Mouse (Mus musculus): Measurements from ENCODE around the gene Fam25c. TPM values are rescaled to one million over a fixed set of nuclear protein-coding genes. Genes with fewer than 3 reads are reported as not detected.
"Not testable (repeated sequence)": the region's sequence is repeated elsewhere in the genome, so short reads cannot be mapped to it uniquely, and the experiment has no call there.

The Fam25c gene
- total RNA-seq, 2 experiments from 2014 or later: not detected

DNA sequence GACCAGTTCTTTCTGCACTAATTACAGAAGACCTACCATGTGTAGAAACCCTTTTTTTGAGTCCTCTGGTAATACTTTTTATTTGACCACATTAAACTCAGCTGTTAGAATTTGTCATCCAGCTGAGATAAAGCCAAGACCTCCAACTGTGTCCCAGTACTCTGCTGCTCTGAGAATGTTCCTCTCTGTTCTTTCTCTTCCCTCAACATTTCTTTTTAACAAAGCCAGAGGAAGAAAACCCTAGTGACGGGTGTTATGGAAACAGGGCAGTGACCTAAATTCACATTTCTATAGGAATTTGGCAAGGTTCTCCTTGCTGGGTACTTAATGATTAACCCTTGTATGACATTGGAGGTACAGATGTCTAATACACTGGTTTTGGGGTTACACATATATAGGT is 15.8 kb downstream of the Fam25c start:
- intact Hi-C loops (cut with DNase I): no loop called here
- no peak for DNase-seq

DNA sequence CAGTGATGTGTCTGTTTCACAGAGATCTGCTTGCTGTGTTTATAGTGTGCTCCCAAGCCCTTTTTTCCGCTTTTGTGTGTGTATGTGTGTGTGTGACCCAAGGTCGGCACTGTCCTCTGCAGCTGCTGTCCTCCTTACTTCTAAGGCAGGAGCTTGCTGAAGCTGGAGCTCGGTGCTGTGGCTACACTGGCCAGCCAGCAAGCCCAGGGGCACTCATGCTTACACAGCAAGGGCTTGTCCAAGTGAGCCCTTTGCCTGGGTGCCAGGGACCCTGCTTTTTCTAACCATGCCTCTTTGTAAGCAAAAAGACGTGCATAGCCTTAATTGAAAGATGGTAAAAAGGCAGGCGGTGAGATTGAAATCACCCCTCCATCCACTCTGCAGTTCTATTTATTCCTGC is 22.8 kb downstream of the Fam25c start:
- intact Hi-C loops (cut with DNase I): no loop called here
- DNase-seq: no peak

DNA sequence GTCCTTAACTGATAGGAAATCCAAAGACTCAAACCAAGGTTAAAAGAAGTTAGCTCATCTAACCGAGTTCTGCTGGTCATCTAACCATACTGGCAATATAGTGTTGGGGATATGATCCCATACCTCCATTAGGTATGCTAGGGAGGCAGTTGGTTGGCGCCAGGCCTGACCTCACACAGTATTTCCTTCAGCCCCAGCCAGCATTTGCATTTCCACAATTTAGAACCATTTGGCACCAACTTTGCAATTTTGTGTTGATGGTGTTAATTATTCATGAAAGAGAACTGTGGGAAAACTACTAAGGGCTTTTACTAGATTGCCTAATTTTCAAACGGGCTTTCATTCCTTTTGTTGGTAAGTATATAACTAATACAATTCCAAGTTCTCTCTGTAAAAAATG is 23.3 kb downstream of the Fam25c start:
- no peak for DNase-seq
- intact Hi-C loops (cut with DNase I): no loop called here

DNA sequence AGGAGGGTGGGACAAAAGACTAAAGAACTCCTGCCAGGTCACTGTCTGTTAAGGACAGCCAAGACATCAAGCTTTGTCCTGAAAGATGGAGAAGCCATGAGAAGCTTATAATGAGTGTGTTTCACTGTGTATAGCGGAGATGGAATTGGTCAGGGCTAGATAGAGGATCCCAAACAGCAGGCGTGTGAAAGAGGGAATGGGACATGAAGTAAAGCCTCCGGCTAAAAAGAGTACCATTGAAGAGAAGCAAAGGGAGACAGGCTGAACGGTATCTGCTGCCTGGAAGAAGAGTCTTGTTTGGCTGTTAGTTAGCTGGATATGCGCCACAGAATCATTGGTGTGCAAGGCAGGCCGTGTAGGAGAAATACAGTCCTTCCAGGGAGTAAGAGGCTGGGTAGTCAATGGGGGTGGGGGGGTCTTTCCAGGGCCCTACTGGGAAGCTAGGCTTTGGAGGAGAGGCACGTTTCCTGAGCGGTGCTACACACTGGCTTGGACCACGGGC is 24.5 kb downstream of the Fam25c start:
- intact Hi-C loops (cut with DNase I): no loop called here
- no peak for DNase-seq

DNA sequence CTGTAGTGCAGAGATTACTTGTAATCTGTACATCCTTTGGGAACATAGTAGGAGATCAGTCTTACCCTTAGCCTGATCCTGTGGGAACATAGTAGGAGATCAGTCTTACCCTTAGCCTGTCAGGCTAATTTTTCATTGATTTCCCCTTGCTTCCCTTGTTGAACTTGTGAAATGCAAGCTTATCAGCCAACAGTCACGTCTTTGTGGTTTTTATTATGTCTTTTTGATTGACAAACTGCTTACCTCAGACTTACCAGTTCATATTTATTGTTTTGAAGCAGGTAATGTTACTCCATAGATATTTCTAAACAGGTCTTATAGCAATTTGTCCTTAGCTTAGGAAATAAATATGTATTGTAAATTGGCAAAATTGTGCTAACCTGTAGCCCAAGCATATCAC is 27.6 kb downstream of the Fam25c start:
- intact Hi-C loops (cut with DNase I): no loop called here

DNA sequence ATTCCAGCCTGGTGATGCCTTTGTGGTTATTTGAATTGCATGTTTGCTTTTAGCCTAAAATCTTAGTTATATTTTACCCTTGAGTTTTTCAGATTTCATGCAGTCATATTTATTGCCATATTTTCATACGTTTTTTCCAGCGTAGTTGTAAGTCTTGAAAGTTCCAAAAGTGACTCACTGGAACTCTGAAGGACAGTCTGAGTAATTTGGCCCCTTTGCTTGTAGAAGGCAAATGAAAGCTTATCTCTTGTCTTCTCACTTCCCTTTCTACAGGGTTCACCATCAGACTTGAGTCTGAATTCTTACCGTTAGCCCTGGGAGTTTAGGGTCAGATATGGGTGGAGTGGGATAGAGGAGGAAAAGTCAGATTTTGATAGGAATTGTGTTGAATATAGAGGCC is 28.6 kb downstream of the Fam25c start:
- DNase-seq: no peak
- intact Hi-C loops (cut with DNase I): no loop called here

More for the DNA sequence above, 27.6 kb downstream of the Fam25c start:
- no peak for DNase-seq

DNA sequence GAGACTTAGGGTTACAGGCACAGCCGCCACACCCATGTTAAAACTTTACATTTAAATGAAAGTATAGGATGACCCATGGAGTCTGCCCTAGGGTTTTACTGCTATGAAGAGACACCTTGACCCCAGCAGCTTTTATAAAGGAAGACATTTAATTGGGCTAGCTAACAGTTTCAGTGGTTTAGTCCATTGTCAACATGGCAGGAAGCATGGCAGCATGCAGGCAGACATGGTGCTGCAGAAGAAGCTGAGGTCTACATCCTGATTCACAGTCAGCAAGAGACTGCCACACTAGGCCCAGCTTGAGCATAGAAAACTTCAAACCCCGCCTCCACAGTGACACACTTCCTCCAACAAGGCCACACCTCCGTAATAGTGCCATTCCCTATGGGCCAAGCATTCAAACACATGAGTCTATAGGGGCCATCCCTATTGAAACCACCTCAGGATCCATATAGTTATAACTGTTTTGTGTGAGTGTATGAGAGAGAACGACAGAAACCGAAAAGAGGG is 31.6 kb downstream of the Fam25c start:
- DNase-seq: no peak
- intact Hi-C loops (cut with DNase I): no loop called here

DNA sequence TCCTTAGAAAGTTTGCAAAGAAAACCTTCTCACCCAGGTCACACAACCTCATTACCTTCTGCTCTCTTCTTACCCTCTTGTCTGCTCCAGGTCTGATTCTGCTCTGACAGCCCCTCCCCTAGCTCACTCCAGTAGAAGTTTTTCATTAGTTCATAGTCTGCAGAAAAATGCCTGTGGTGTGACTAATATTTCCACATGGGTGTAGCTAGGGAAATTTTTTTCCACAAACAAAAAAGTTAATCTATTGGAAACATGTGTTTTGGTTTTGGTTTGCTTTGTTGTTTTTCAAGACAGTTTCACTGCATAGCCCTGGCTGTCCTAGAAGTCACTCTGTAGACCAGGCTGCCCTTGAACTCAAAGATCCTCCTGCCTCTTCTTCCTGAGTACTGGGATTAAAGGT is 37.1 kb downstream of the Fam25c start:
- DNase-seq: no peak
- intact Hi-C loops (cut with DNase I): no loop called here

DNA sequence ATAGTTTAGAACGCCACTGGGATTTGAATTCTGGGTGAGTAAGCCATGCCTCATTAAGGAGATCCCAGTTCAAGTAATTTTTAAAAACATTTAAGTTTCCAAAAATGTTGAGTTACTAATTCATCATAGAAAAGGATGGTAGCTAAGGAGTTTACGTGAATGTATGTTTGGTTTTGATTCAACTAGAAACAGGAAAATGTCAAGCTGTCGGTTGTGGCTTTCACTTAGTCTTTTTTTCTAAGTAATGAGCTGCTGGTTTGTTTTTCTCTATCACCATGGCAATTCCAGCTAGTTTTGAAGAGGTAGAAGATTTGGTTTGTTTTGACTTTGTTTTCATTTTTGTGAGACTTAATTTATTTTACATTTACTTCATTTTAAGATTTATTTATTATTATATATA is 37.8 kb downstream of the Fam25c start:
- intact Hi-C loops (cut with DNase I): no loop called here
- no peak for DNase-seq

DNA sequence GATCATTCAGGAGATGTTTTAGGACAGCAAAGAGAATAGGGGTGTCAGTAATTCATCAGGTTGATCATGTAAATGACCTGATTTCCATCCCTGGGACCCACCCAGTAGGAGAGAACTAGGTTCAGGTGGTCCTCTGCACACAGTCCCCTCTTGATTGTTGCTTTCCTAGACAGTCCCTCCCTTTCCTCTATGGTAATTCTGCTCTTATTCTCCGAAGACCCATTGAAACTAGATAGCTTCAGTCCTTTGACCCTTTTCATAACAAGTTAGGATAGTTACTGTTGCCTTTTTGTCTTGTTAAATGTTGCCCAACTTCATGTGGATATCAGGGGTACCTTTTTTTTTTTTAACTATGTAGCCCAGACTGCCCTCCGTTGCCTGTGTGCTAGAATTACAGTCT is 38.9 kb downstream of the Fam25c start:
- no peak for DNase-seq
- intact Hi-C loops (cut with DNase I): no loop called here

DNA sequence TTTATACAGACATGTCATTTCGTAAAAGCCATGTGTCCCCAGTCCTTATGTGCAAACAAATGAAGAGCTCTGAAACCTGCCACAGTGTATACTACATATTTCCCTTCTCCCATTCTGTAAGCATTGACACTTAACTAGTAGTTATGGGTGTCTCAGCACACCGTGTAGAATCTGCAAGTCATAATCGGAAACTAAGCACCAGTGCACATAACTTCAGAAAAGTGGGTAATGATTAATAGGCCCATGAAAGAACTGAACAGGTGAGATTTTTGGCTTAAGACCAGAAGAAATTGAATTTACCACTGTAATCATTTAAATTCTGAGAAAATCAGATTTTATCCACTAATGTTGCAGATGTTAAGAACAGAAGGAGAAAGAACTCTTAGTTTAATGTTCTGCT is 40.4 kb downstream of the Fam25c start:
- intact Hi-C loops (cut with DNase I): loop anchor here (5.0 kb wide), 2 partner anchors 42 to 48 kb away; no protein-coding TSS in a partner anchor
- DNase-seq: no peak

DNA sequence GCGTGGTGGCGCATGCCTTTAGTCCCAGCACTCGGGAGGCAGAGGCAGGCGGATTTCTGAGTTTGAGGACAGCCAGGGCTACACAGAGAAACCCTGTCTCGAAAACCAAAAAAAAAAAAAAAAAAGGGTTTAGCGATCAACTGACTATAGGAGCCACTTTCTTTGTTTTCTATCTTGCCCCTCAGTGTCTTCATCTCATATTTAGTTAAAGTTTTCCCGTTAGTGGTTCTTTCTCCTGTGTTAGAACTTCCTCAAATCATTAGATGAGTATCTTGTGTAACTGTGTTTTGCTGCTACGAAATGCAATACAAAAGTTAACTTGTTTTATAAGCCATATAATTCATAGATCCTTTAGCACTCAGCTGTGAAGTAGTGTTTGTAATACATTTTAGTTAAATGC is 40.9 kb downstream of the Fam25c start:
- intact Hi-C loops (cut with DNase I): loop anchor here (5.0 kb wide), 2 partner anchors 42 to 48 kb away; no protein-coding TSS in a partner anchor
- not testable (repeated sequence) for DNase-seq

DNA sequence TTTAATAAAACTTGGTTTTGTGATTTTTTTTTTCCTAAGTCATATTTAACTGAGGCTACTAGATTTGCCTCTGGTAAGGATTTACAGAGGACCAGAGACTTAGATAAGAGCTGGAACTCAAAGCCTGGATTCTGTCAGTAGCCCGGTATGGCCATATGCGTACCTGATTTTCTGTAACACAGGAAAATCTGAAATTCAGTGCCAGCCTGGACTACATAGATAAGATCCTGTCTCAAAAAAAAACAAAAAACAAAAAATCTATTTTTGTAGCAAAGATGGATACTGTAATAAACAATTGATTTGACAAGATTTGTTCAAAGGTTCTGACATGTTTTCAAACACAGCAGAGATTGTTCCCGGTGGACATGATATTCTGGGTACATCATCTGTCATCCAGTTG is 41.6 kb downstream of the Fam25c start:
- DNase-seq: no peak
- intact Hi-C loops (cut with DNase I): loop anchor here (5.0 kb wide), 2 partner anchors 41 to 49 kb away; no protein-coding TSS in a partner anchor

DNA sequence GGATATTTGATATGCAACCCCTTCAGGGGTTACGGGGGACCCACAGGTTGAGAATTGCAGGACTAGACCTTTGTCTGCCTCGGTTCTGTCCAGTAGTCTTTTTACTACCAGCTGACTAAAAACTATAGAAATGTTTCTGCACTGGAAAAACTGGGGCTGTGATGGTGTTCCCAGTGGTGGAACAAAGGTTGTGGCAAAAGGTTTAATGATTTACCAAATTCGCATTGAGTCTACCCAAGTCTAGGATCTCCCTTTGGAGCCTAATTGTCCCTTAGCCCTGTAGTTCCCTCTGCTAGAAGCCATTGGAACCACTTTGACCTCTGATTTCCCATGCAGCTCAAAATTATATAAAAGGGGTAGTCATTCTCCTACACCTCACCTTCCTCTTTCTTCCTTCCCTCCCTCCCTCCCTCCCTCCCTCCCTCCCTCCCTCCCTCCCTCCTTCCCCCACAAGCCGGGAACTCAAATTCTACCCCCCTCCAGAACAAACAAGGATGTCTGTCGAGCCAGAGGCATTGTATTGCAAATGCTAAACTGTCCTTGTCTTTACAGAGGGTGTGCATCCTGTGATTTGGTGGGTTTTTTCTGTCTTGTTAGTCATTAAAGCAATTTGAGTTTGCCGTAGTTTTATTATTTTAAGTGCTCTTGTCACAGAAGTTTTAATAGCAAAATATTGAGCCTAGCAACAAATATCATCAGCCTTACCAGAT is 42.7 kb downstream of the Fam25c start:
- no peak for DNase-seq
- intact Hi-C loops (cut with DNase I): loop anchor here (5.0 kb wide), 2 partner anchors 40 to 50 kb away; no protein-coding TSS in a partner anchor

DNA sequence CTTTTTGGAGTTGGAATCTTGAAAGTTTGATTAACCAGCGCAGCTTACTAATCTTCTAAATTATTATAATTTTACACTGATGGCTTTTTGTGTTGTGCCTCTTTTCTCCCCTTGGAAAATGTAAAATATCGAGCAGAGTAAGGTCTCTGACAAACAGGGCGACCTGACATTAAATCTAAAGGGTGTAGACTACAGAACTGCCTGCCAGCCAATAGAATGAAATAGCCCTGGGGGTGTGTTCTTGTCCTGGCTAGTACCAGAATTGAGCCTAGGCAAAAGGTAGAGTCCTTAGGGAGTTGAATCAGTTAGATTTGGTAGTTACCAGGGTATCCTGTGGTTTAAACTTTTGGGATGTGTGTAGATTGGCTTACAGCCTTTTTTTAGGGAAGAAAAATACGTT is 43.5 kb downstream of the Fam25c start:
- intact Hi-C loops (cut with DNase I): loop anchor here (5.0 kb wide), 2 partner anchors 39 to 51 kb away; no protein-coding TSS in a partner anchor

DNA sequence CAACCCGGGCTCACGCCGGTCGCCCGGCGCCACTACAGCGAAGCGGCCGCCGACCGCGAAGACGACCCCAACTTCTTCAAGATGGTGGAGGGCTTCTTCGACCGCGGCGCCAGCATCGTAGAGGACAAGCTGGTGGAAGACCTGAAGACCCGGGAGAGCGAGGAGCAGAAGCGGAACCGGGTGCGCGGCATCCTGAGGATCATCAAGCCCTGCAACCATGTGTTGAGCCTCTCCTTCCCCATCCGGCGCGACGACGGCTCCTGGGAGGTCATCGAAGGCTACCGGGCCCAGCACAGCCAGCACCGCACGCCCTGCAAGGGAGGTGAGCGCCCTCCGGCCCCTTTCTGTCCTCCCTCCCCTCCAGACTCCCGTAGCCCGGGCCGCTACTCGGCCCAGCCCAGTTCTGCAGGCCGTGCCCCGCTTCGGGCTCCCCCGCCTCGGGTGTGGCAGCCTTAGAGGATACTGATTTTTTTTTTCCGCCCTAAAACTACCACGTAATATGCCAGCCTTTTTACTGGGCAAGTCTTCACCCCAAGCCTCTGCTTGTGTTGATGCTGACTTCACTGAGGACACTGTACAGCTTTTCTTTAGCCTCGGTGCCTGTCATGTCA is 44.1 kb downstream of the Fam25c start:
- DNase-seq: peak; percentile 62 to 64
- intact Hi-C loops (cut with DNase I): loop anchor here (5.0 kb wide), 2 partner anchors 39 to 51 kb away; no protein-coding TSS in a partner anchor

More for the DNA sequence above, 43.5 kb downstream of the Fam25c start:
- DNase-seq: peak in 1 of 2 experiments; percentile 17

DNA sequence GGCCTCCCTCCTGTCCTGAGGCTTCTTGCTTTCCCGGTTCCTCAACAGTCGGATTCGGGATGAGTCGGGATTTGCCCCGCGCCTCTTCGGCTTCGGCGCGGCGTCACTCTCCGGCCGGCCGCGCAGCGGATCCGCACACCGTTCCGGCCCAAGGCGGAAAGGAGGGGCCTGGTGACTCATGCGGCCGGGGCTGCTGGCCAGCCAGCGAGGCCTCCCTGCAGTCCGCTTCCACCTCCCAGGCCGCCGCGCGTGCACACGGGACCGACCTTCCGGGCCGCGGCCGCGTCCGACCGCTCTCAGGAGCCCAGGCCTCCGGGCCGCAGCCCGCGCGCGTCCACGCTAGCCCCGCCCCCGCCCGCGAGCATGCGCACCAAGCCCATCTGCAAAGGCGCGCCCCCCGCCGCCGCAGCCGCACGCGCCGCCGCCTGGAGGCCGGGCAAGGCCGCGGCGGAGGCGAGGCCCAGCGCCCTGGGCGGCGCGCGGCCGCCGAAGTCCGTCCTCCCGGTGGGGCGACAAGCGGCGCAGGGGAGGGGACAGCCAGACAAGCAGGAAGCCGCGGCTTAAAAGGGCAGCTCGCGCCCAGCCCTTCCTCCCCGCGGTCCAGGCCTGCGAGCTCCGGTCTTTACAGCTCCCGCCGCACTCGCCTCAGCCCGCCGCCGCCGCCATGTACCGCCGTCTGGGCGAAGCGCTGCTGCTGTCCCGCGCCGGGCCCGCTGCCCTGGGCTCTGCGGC is 44.8 kb downstream of the Fam25c start, which contains the start of the genes Shld2 and Glud1:
TSS of gene Shld2 (minus strand) at position 260 of the 732 bp plus-strand sequence.
TSS of gene Glud1 (plus strand) at position 494 of the 732 bp plus-strand sequence.
- intact Hi-C loops (cut with DNase I): loop anchor here (5.0 kb wide), 2 partner anchors 38 to 52 kb away; no protein-coding TSS in a partner anchor
- DNase-seq: peak; percentile 98 to 99

DNA sequence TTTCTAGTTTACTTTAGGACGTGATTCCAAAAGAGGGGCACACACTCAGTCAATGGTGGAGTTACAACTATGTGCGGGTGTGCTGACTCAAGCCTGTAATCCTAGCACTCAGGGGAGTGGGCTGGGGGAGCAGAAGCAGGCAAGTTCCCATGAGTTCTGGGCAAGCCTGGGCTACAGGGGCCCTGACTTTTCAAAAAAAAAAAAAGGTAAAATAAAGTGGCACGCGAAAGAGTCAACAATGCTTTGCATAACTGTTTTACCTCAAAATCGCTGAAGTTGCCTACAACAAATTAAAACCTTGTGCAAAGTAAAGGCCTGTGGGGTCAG is 45.4 kb downstream of the Fam25c start:
- intact Hi-C loops (cut with DNase I): loop anchor here (5.0 kb wide), 2 partner anchors 38 to 52 kb away; no protein-coding TSS in a partner anchor
- peak in 1 of 2 experiments; percentile 14 for DNase-seq

DNA sequence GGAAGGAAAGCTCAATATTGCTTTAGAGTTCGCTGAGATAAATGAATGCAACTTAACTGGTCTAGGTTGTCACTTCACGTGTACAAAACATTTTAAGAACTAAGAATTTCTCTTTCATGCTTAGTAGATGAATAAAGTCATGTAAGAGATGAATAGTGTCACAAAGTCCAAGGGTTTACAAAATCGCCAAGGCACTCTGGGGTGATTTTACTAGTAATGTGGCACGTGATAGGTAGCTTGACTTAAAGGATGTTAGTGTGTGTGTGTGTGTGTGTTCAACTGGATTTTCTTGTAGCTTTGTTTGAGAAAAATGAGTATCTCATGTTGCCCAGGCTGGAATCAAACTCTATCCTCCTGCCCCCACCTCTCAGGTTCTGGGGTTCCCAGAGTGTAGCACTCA is 46.0 kb downstream of the Fam25c start:
- intact Hi-C loops (cut with DNase I): no loop called here
- no peak for DNase-seq

DNA sequence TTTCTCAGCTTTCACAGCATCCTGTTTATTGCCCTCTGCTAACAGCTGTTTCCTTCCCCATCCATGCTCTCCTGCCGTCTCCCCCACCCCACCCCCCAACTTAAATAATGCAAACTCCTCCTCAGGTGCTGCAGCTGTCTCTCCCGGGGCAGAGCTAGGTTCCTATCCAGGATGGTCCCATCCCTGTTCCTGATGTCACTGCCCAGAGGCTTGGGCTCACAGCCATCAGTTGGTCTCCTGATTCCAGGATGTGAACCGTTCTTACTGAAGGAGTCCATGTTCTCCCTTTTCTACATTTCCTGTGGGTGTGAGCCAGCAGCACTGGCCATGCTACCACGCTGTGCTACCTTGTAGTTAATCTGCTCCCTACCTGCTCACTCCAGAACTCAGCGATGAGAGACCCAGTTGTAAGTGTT is 52.0 kb downstream of the Fam25c start:
- intact Hi-C loops (cut with DNase I): no loop called here
- DNase-seq: peak in 1 of 2 experiments; percentile 18
